ENCODE assay signal across 1 mouse cellular context in genomic region chr3:137918932-137919311, GRCm38 (mm10).
TF ChIP-seq lines count a peak whose summit lies in the region.

No protein-coding gene starts in this region.

TF ChIP-seq in CH12.LX, 34 proteins besides CTCF, POLR2A, EP300 and RAD21:
- no peak for TF ChIP-seq MYC (IDR thresholded peaks at IDR 0.05; ENCODE audit: low read depth, low read length)
- TF ChIP-seq USF1 (IDR thresholded peaks at IDR 0.05; ENCODE audit: low read depth, low read length) = no peak
- TF ChIP-seq TBP (conservative IDR thresholded peaks at IDR 0.05; ENCODE audit: low read depth, low read length) = no peak
- no peak for TF ChIP-seq TCF12 (IDR thresholded peaks at IDR 0.05; ENCODE audit: low read depth, low read length)
- TF ChIP-seq JUND (conservative IDR thresholded peaks at IDR 0.05; ENCODE audit: low read depth, low read length) = no peak
